Mouse (Mus musculus) MEL (cell line): Measurements from ENCODE around the gene Nbas. TPM values are rescaled to one million over a fixed set of nuclear protein-coding genes. Genes with fewer than 3 reads are reported as not detected.

Experiments used
- DNase-seq: peaks from one replicate; pipeline ENCODE4 v3.0.0; 2011; ENCODE audit warnings: low read depth, low spot score
- H3K27ac ChIP-seq: 2 replicates; pipeline ENCODE4 v1.5.1; 2012; ENCODE audit warnings: low read depth, mild to moderate bottlenecking, control low read depth, low read length, moderate library complexity; ENCODE audit not compliant: control insufficient read depth
- H3K27me3 ChIP-seq, 2 experiments: fragments of 150-350 bp in 1 of 2; sonication (generic) in 1 of 2; 2 replicates each; pipeline ENCODE4 v1.6.1; 2012; ENCODE audit warnings: low read length in 2 of 2, mild to moderate bottlenecking in 2 of 2, improper control_type of control experiment in 1 of 2, moderate library complexity in 1 of 2; ENCODE audit not compliant: insufficient read depth in 2 of 2, control insufficient read depth in 1 of 2
- H3K36me3 ChIP-seq, 2 experiments: 2 replicates each; pipeline ENCODE4 v1.6.1; 2012 to 2014; ENCODE audit warnings: low read length in 2 of 2, improper control_type of control experiment in 1 of 2, inconsistent platforms in 1 of 2, mild to moderate bottlenecking in 1 of 2; ENCODE audit not compliant: insufficient read depth in 2 of 2, control insufficient read depth in 1 of 2
- H3K4me1 ChIP-seq, 2 experiments: fragments of 150-350 bp in 1 of 2; sonication (generic) in 1 of 2; 2 replicates each; pipeline ENCODE4 v1.6.1; 2012; ENCODE audit warnings: low read length in 2 of 2, improper control_type of control experiment in 1 of 2, mild to moderate bottlenecking in 1 of 2; ENCODE audit not compliant: insufficient read depth in 2 of 2, control insufficient read depth in 1 of 2
- H3K4me3 ChIP-seq, 2 experiments: fragments of 150-350 bp in 1 of 2; sonication (generic) in 1 of 2; 2 replicates each; pipeline ENCODE4 v1.5.1; 2012; ENCODE audit warnings: low read depth in 2 of 2, low read length in 2 of 2, mild to moderate bottlenecking in 2 of 2, moderate library complexity in 2 of 2, control low read depth in 1 of 2, improper control_type of control experiment in 1 of 2; ENCODE audit not compliant: control insufficient read depth in 1 of 2, insufficient read depth in 1 of 2
- H3K79me2 ChIP-seq: 2 replicates; pipeline ENCODE4 v1.6.1; 2012; ENCODE audit warnings: mild to moderate bottlenecking, low read length, moderate library complexity; ENCODE audit not compliant: control insufficient read depth, poor library complexity, insufficient read depth
- H3K9ac ChIP-seq: 2 replicates; pipeline ENCODE4 v1.6.1; 2012; ENCODE audit warnings: low read depth, mild to moderate bottlenecking, control low read depth, low read length, moderate library complexity; ENCODE audit not compliant: control insufficient read depth, poor library complexity, severe bottlenecking
- H3K9me3 ChIP-seq: fragments of 150-350 bp; sonication (generic); replicated peaks from 2 replicates; pipeline ENCODE4 v1.6.1; 2012; ENCODE audit warnings: mild to moderate bottlenecking, low read length, improper control_type of control experiment, moderate library complexity; ENCODE audit not compliant: insufficient read depth
- CHD1 ChIP-seq: IDR thresholded peaks from 2 replicates; pipeline ENCODE4 v1.6.1; 2012; ENCODE audit warnings: low read depth, mild to moderate bottlenecking, inconsistent platforms, low read length, improper control_type of control experiment
- CHD2 ChIP-seq: IDR thresholded peaks from 2 replicates; pipeline ENCODE4 v1.6.1; 2011; ENCODE audit warnings: low read length, improper control_type of control experiment
- CTCF ChIP-seq, 3 experiments: IDR thresholded peaks in 2 of 3; conservative IDR thresholded peaks in 1 of 3; 2 replicates each; pipeline ENCODE4 v1.5.1; 2011 to 2012; ENCODE audit warnings: low read length in 3 of 3, low read depth in 2 of 3, mild to moderate bottlenecking in 2 of 3, improper control_type of control experiment in 1 of 3, inconsistent platforms in 1 of 3, mixed read lengths in 1 of 3, moderate library complexity in 1 of 3; ENCODE audit not compliant: control insufficient read depth in 1 of 3, insufficient read depth in 1 of 3, poor library complexity in 1 of 3, severe bottlenecking in 1 of 3
- ELF1 ChIP-seq: IDR thresholded peaks from 2 replicates; pipeline ENCODE4 v1.6.1; 2014; ENCODE audit warnings: low read depth, mild to moderate bottlenecking, inconsistent platforms, low read length, improper control_type of control experiment, moderate library complexity
- EP300 ChIP-seq, 2 experiments: IDR thresholded peaks; 2 replicates each; pipeline ENCODE4 v1.6.1; 2011; ENCODE audit warnings: improper control_type of control experiment in 2 of 2, low read length in 2 of 2, low read depth in 1 of 2, mild to moderate bottlenecking in 1 of 2
- ETS1 ChIP-seq: IDR thresholded peaks from 2 replicates; pipeline ENCODE4 v1.6.1; 2012; ENCODE audit warnings: low read depth, mild to moderate bottlenecking, inconsistent platforms, low read length, improper control_type of control experiment, moderate library complexity
- GABPA ChIP-seq: IDR thresholded peaks from 2 replicates; pipeline ENCODE4 v1.6.1; 2012; ENCODE audit warnings: low read depth, mild to moderate bottlenecking, inconsistent platforms, low read length, improper control_type of control experiment, moderate library complexity
- HCFC1 ChIP-seq: IDR thresholded peaks from 2 replicates; pipeline ENCODE4 v1.6.1; 2012; ENCODE audit warnings: low read depth, mild to moderate bottlenecking, inconsistent platforms, low read length, improper control_type of control experiment, moderate library complexity
- KAT2A ChIP-seq: conservative IDR thresholded peaks from 2 replicates; pipeline ENCODE4 v1.6.1; 2012; ENCODE audit warnings: low read depth, low read length, improper control_type of control experiment, inconsistent platforms
- MEF2A ChIP-seq: IDR thresholded peaks from 2 replicates; pipeline ENCODE4 v1.6.1; 2014; ENCODE audit warnings: low read depth, mild to moderate bottlenecking, inconsistent platforms, low read length, improper control_type of control experiment; ENCODE audit not compliant: poor library complexity, insufficient replicate concordance, severe bottlenecking; ENCODE audit errors: extremely low read depth
- NRF1 ChIP-seq: IDR thresholded peaks from 2 replicates; pipeline ENCODE4 v1.6.1; 2014; ENCODE audit warnings: low read depth, mild to moderate bottlenecking, inconsistent platforms, low read length, improper control_type of control experiment, moderate library complexity; ENCODE audit not compliant: poor library complexity, insufficient read depth, severe bottlenecking
- POLR2A ChIP-seq, 2 experiments: IDR thresholded peaks; 2 replicates each; pipeline ENCODE4 v1.6.1; 2011 to 2012; ENCODE audit warnings: low read length in 2 of 2, mild to moderate bottlenecking in 2 of 2, control low read depth in 1 of 2, improper control_type of control experiment in 1 of 2, low read depth in 1 of 2, moderate library complexity in 1 of 2; ENCODE audit not compliant: control insufficient read depth in 1 of 2, insufficient read depth in 1 of 2, poor library complexity in 1 of 2
- RAD21 ChIP-seq: IDR thresholded peaks from 2 replicates; pipeline ENCODE4 v1.6.1; 2011; ENCODE audit warnings: mild to moderate bottlenecking, low read depth, low read length, improper control_type of control experiment
- RCOR1 ChIP-seq: IDR thresholded peaks from 2 replicates; pipeline ENCODE4 v1.6.1; 2012; ENCODE audit warnings: low read depth, mild to moderate bottlenecking, inconsistent platforms, low read length, improper control_type of control experiment
- SMC3 ChIP-seq: IDR thresholded peaks from 2 replicates; pipeline ENCODE4 v1.6.1; 2011; ENCODE audit warnings: low read depth, low read length, improper control_type of control experiment
- TBP ChIP-seq: IDR thresholded peaks from 2 replicates; pipeline ENCODE4 v1.8.0; 2011; ENCODE audit warnings: low read depth, low read length, improper control_type of control experiment
- USF1 ChIP-seq: IDR thresholded peaks from 2 replicates; pipeline ENCODE4 v1.6.1; 2014; ENCODE audit warnings: low read depth, mild to moderate bottlenecking, inconsistent platforms, low read length, improper control_type of control experiment, moderate library complexity
- USF2 ChIP-seq, 2 experiments: IDR thresholded peaks; 2 replicates each; pipeline ENCODE4 v1.6.1; 2011 to 2012; ENCODE audit warnings: improper control_type of control experiment in 2 of 2, low read length in 2 of 2, borderline replicate concordance in 1 of 2, inconsistent platforms in 1 of 2, low read depth in 1 of 2, mild to moderate bottlenecking in 1 of 2; ENCODE audit not compliant: insufficient read depth in 1 of 2
- ZC3H11A ChIP-seq: IDR thresholded peaks from 2 replicates; pipeline ENCODE4 v1.6.1; 2012; ENCODE audit warnings: low read depth, mild to moderate bottlenecking, inconsistent platforms, low read length, improper control_type of control experiment
- polyA plus RNA-seq, 2 experiments: library from polyadenylated mRNA; stranded (reverse) in 1 of 2; unstranded in 1 of 2; fragments of >175 nt in 1 of 2; fragments of >200 nt in 1 of 2; gene quantifications; 2 replicates each; pipeline versions ENCODE4 v1.2.1 to v1.2.4; 2012; ENCODE audit warnings: low replicate concordance in 2 of 2, low read depth in 1 of 2; ENCODE audit not compliant: insufficient read length in 2 of 2, insufficient read depth in 1 of 2, missing spikeins in 1 of 2
- total RNA-seq: library from RNA; depleted of rRNA; stranded (reverse); fragments of 300-350 nt; gene quantifications from 2 replicates; pipeline ENCODE4 v1.2.3, GENCODE M21; 2012

Nbas gene
- total and polyA plus RNA-seq, 3 experiments = 24.2 to 25.7 TPM; not detected in 1

- no peaks in the 10 kb centered on the region for H3K9me3 ChIP-seq
- TF ChIP-seq ELF1 (no peak), ETS1 (no peak), USF2 (IDR thresholded peaks at IDR 0.05; ENCODE audit: borderline replicate concordance in 1 of 2, insufficient read depth in 1 of 2, low read depth in 1 of 2, low read length in 2 of 2) (no peak), CHD2 (no peak), CTCF (IDR thresholded peaks at IDR 0.05 in 2 of 3, conservative IDR thresholded peaks at IDR 0.05 in 1 of 3; ENCODE audit: control insufficient read depth in 1 of 3, insufficient read depth in 1 of 3, low read depth in 2 of 3, low read length in 3 of 3, poor library complexity in 1 of 3, severe bottlenecking in 1 of 3) (no peak), NRF1 (no peak), KAT2A (no peak), USF1 (no peak), MEF2A (no peak), RAD21 (no peak), ZC3H11A (no peak)
- TF ChIP-seq, all 39 proteins: peak for 0
- Histone ChIP-seq H3K79me2 (no peaks in the 10 kb centered on the region), H3K27ac (no peak overlapping the region), H3K4me3 (no peak overlapping the region), H3K4me1 (0 out of 4 replicates have a peak, but pooled peaks cover 0 to 2% of the 10 kb centered on the region in 2 experiments), H3K36me3 (no peaks in the 10 kb centered on the region), H3K9ac (no peak overlapping the region), H3K27me3 (peaks cover 6 to 10% of the 10 kb centered on the region in 2 experiments)
- no peak for DNase-seq
Observed at GRCm38 (mm10) chr12:13255068-13255467, 13.9 kb upstream of the Nbas start.

GRCm38 (mm10) chr12:13255701-13256100, 13.2 kb upstream of the Nbas start:
- no peaks in the 10 kb centered on the region for H3K79me2 ChIP-seq
- H3K4me3 ChIP-seq = no peak overlapping the region
- DNase-seq = no peak
- TF ChIP-seq NRF1 = no peak
- no peak for TF ChIP-seq HCFC1
- TF ChIP-seq TBP = no peak
- TF ChIP-seq GABPA = no peak
- no peak for TF ChIP-seq USF1
- no peak for TF ChIP-seq RCOR1
- no peak for TF ChIP-seq EP300 (IDR thresholded peaks at IDR 0.05; ENCODE audit: low read depth in 1 of 2, low read length in 2 of 2)
- TF ChIP-seq POLR2A (IDR thresholded peaks at IDR 0.05; ENCODE audit: control insufficient read depth in 1 of 2, insufficient read depth in 1 of 2, low read depth in 1 of 2, low read length in 2 of 2, poor library complexity in 1 of 2) = no peak
- no peak for TF ChIP-seq ETS1
- TF ChIP-seq CHD1 = no peak
- no peak for TF ChIP-seq SMC3
- TF ChIP-seq, all 39 proteins: peak for 0
- Histone ChIP-seq H3K27me3 (peaks cover 6 to 10% of the 10 kb centered on the region in 2 experiments), H3K36me3 (no peaks in the 10 kb centered on the region), H3K9ac (no peak overlapping the region), H3K4me1 (0 out of 4 replicates have a peak, but pooled peaks cover 0 to 2% of the 10 kb centered on the region in 2 experiments), H3K27ac (no peak overlapping the region), H3K9me3 (no peaks in the 10 kb centered on the region)
